Mouse (Mus musculus) lung, postnatal 0 days (tissue): ENCODE measurements at regions not wholly inside any gene's neighbourhood (a gene's known extent, or its start where the extent isn't known, plus 50 kb on each side); places are given as distances from the start of the nearest gene placed in this dataset.

Source experiments
- CTCF ChIP-seq: IDR thresholded peaks from 2 replicates; pipeline ENCODE4 v1.5.1; 2016; ENCODE audit warnings: antibody characterized with exemption, mild to moderate bottlenecking
- EP300 ChIP-seq: IDR thresholded peaks from 2 replicates; pipeline ENCODE4 v1.6.1; 2016; ENCODE audit warnings: antibody characterized with exemption, mild to moderate bottlenecking, control low read depth

- TF ChIP-seq CTCF (no peak), EP300 (no peak)
Measured at GRCm38 (mm10) chr13:60486871-60487270, 114.9 kb upstream of the Dapk1 start.
